ENCODE assay signal across 24 mouse cellular contexts in the genomic region with DNA sequence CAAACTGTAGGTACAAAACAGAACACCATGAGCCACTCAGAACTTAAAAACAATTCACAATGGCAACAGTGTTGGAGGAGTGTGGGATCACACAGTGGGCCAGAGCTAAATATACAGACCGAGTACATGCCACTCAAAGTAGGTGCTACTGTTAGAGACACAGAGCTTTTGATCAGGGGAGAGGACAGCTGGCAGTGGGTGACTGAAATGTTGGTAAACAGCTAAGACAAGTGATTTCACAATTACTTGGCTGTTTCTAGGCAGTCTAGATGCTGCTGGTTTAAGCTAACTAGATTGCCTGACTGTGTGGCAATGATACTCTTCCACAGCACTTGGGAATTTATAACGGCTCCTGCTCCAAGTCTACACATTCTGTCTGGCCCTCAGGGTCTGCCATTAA. TPM values are rescaled to one million over a fixed set of nuclear protein-coding genes. Genes with fewer than 3 reads are reported as not detected.
DNase-seq lines count a peak whose midpoint lies in the region; ATAC-seq and TF ChIP-seq lines count a peak whose summit lies in the region.
"Had no signal": no experiment of that assay in that cellular context is flagged by ENCODE, and none has a peak within 500 bp of the region (broad histone marks: within the 10 kb centered on the region; RNA-seq: fewer than 3 reads in every experiment).

No protein-coding gene starts in this region.

- H3K4me3 ChIP-seq in forebrain, postnatal 0 days (ENCODE audit: low read depth, low read length): no peak overlapping the region
- H3K4me3 ChIP-seq in forebrain, embryonic 11.5 days (ENCODE audit: low read depth, low read length): no peak overlapping the region
- H3K4me3 ChIP-seq in lung, embryonic 15.5 days: no peak overlapping the region
- H3K4me3 ChIP-seq: embryonic facial prominence, embryonic 10.5 days; heart, adult 2 months; heart, embryonic 15.5 days; hindbrain, embryonic 13.5 days had no signal

- TF ChIP-seq CTCF in forebrain, postnatal 0 days (IDR thresholded peaks at IDR 0.05; ENCODE audit: low read depth): no peak

- H3K9me3 ChIP-seq in forebrain, postnatal 0 days (ENCODE audit: low read length): no peaks in the 10 kb centered on the region
- H3K9me3 ChIP-seq in forebrain, embryonic 11.5 days (ENCODE audit: control insufficient read depth, low read length): no peaks in the 10 kb centered on the region
- H3K9me3 ChIP-seq in lung, embryonic 15.5 days: no peaks in the 10 kb centered on the region
- H3K9me3 ChIP-seq: embryonic facial prominence, embryonic 10.5 days; heart, embryonic 15.5 days had no signal

- 44% methylated on average over 2 of the region's 2 CpGs for WGBS in forebrain, postnatal 0 days
- 63% methylated on average over 2 of the region's 2 CpGs for whole genome bisulfite sequencing in forebrain, embryonic 11.5 days
- 56% methylated on average over 2 of the region's 2 CpGs for WGBS in lung, embryonic 15.5 days

- no peak for DNase-seq in forebrain, postnatal 0 days
- DNase-seq in forebrain, embryonic 11.5 days (ENCODE audit: low spot score): no peak
- no peak for DNase-seq in lung, postnatal 25 days (ENCODE audit: low spot score)
- DNase-seq in brain, adult 2 months (ENCODE audit: low read depth, low spot score): peak; percentile 49
- DNase-seq in testis, postnatal 14 days (ENCODE audit: low spot score): no peak
- DNase-seq: adrenal gland, adult 2 months; adrenal gland, postnatal 25 days; cerebellum, adult 11 months; cerebellum, adult 9-10 months; heart, adult 2 months; heart, postnatal 14 days had no signal

- no peak overlapping the region for H3K9ac ChIP-seq in forebrain, postnatal 0 days
- H3K9ac ChIP-seq in forebrain, embryonic 11.5 days (ENCODE audit: low read length): no peak overlapping the region
- H3K9ac ChIP-seq in lung, embryonic 15.5 days: no peak overlapping the region
- H3K9ac ChIP-seq: heart, embryonic 15.5 days; hindbrain, embryonic 13.5 days had no signal

- no peaks in the 10 kb centered on the region for H3K4me1 ChIP-seq in forebrain, postnatal 0 days (ENCODE audit: insufficient read depth)
- H3K4me1 ChIP-seq in forebrain, embryonic 11.5 days (replicated peaks; ENCODE audit: control insufficient read depth, insufficient read depth, low read length): no peaks in the 10 kb centered on the region
- H3K4me1 ChIP-seq in lung, embryonic 15.5 days: no peaks in the 10 kb centered on the region
- H3K4me1 ChIP-seq: heart, embryonic 15.5 days; hindbrain, embryonic 13.5 days had no signal

- H3K4me2 ChIP-seq in forebrain, postnatal 0 days (ENCODE audit: low read depth): no peak overlapping the region
- no peak overlapping the region for H3K4me2 ChIP-seq in forebrain, embryonic 11.5 days (ENCODE audit: low read depth, low read length, severe bottlenecking)
- H3K4me2 ChIP-seq in lung, embryonic 15.5 days: no peak overlapping the region
- H3K4me2 ChIP-seq: heart, embryonic 11.5 days; heart, embryonic 15.5 days; hindbrain, embryonic 13.5 days had no signal

- no peaks in the 10 kb centered on the region for H3K36me3 ChIP-seq in forebrain, postnatal 0 days (ENCODE audit: insufficient read depth)
- H3K36me3 ChIP-seq in forebrain, embryonic 11.5 days (ENCODE audit: control insufficient read depth, insufficient read depth, low read length): no peaks in the 10 kb centered on the region
- H3K36me3 ChIP-seq in lung, embryonic 15.5 days: no peaks in the 10 kb centered on the region
- H3K36me3 ChIP-seq: embryonic facial prominence, embryonic 10.5 days; heart, embryonic 15.5 days; hindbrain, embryonic 13.5 days had no signal

- H3K27me3 ChIP-seq in forebrain, postnatal 0 days (ENCODE audit: insufficient read depth, low read length): no peaks in the 10 kb centered on the region
- no peaks in the 10 kb centered on the region for H3K27me3 ChIP-seq in forebrain, embryonic 11.5 days (ENCODE audit: control insufficient read depth, insufficient read depth, low read length)
- H3K27me3 ChIP-seq in lung, embryonic 15.5 days: no peaks in the 10 kb centered on the region
- H3K27me3 ChIP-seq: CH12.LX; hindbrain, embryonic 13.5 days; Patski had no signal

- peak; percentile 62 for ATAC-seq in forebrain, postnatal 0 days
- ATAC-seq in forebrain, embryonic 11.5 days (replicated peaks; ENCODE audit: low FRiP score): no peak
- ATAC-seq in lung, embryonic 15.5 days (ENCODE audit: borderline replicate concordance, extremely low read depth, low FRiP score, low TSS enrichment): peak; percentile 50; the same call in 1 of the 2 replicates
- ATAC-seq: activated CD4-positive, CD25-positive, alpha-beta regulatory T cell, adult 4 months; forebrain, embryonic 14.5 days; hindbrain, postnatal 0 days; Patski had no signal

- H3K27ac ChIP-seq in forebrain, postnatal 0 days (ENCODE audit: low read depth, low read length): no peak overlapping the region
- no peak overlapping the region for H3K27ac ChIP-seq in forebrain, embryonic 11.5 days (ENCODE audit: low read depth, low read length)
- no peak overlapping the region for H3K27ac ChIP-seq in lung, embryonic 15.5 days
- H3K27ac ChIP-seq: embryonic facial prominence, embryonic 10.5 days; heart, adult 2 months; heart, embryonic 15.5 days; hindbrain, embryonic 13.5 days; hindbrain, postnatal 0 days had no signal

RNA-seq across cellular contexts. Expression of a gene that starts 17.6 kb away (rescaled TPM):
- 6.9 and 7.9 TPM in 2 replicates for total RNA-seq in forebrain, postnatal 0 days (2014; rRNA removed)
- polyA plus RNA-seq in forebrain, postnatal 0 days (2015; fragmentation: Nextera tagmentation; extraction: Ambion mirVana): 3.3 and 4.5 TPM in 2 replicates
- 0.13 TPM in 1 of 2 replicates, not detected in the other for polyA plus RNA-seq in forebrain, embryonic 11.5 days (2014; fragmentation: Nextera tagmentation; extraction: Ambion mirVana)
- polyA plus RNA-seq in lung, embryonic 15.5 days (2015; fragmentation: Nextera tagmentation; extraction: Ambion mirVana): 0.07 TPM in 1 of 2 replicates, not detected in the other
- total RNA-seq: CH12.LX; gastrocnemius, adult 8-10 months; gastrocnemius, postnatal 4 days; heart, adult 2 months; heart, postnatal 14 days had no signal
- polyA plus RNA-seq: activated CD4-positive, CD25-positive, alpha-beta regulatory T cell, adult 4 months; embryonic facial prominence, embryonic 14.5 days; heart, embryonic 15.5 days; Patski had no signal
